10 mouse cellular contexts compared by ENCODE assay signal in genomic region chr2:33641859-33642571, GRCm38 (mm10). TPM values are rescaled to one million over a fixed set of nuclear protein-coding genes. Genes with fewer than 3 reads are reported as not detected.
A peak's percentile ranks its signal among the peaks of the same experiment; 100 is the strongest.
DNase-seq lines count a peak whose midpoint lies in the region; ATAC-seq and TF ChIP-seq lines count a peak whose summit lies in the region.
"Had no signal": no experiment of that assay in that cellular context is flagged by ENCODE, and none has a peak within 500 bp of the region (broad histone marks: within the 10 kb centered on the region; RNA-seq: fewer than 3 reads in every experiment).

No protein-coding gene starts in this region.

- TF ChIP-seq CTCF in kidney, postnatal 0 days (IDR thresholded peaks at IDR 0.05; ENCODE audit: low read depth), result no peak

- no peaks in the 10 kb centered on the region for H3K36me3 ChIP-seq in kidney, postnatal 0 days (ENCODE audit: insufficient read depth, low read length)
- H3K36me3 ChIP-seq in embryonic facial prominence, embryonic 14.5 days (ENCODE audit: control insufficient read depth, insufficient read depth, low read length), result no peaks in the 10 kb centered on the region
- H3K36me3 ChIP-seq in intestine, embryonic 15.5 days, result no peaks in the 10 kb centered on the region
- H3K36me3 ChIP-seq in midbrain, embryonic 16.5 days (ENCODE audit: control insufficient read depth, insufficient read depth, low read length), result no peaks in the 10 kb centered on the region
- H3K36me3 ChIP-seq: lung, embryonic 15.5 days had no signal

- no peaks in the 10 kb centered on the region for H3K9me3 ChIP-seq in kidney, postnatal 0 days (replicated peaks; ENCODE audit: low read length)
- H3K9me3 ChIP-seq in embryonic facial prominence, embryonic 14.5 days (ENCODE audit: control insufficient read depth, low read length), result no peaks in the 10 kb centered on the region
- no peaks in the 10 kb centered on the region for H3K9me3 ChIP-seq in intestine, embryonic 15.5 days
- H3K9me3 ChIP-seq in midbrain, embryonic 16.5 days (replicated peaks; ENCODE audit: control insufficient read depth, low read length, poor library complexity, severe bottlenecking), result no peaks in the 10 kb centered on the region
- H3K9me3 ChIP-seq: lung, embryonic 15.5 days had no signal

- no peak for DNase-seq in kidney, postnatal 0 days (ENCODE audit: low spot score)
- DNase-seq in kidney, postnatal 14 days, result no peak
- DNase-seq in embryonic facial prominence, embryonic 14.5 days (ENCODE audit: low spot score), result no peak
- DNase-seq in right cerebral cortex, postnatal 14 days, result no peak
- DNase-seq in B cell, adult 2 months, result no peak
- DNase-seq in layer of hippocampus, postnatal 14 days (ENCODE audit: low spot score in 2 of 2), result no peak

- no peak overlapping the region for H3K9ac ChIP-seq in kidney, postnatal 0 days (ENCODE audit: low read depth, low read length)
- H3K9ac ChIP-seq in embryonic facial prominence, embryonic 14.5 days (ENCODE audit: low read depth, low read length), result 0 out of 2 replicates have a peak overlapping the region, but pooled peaks have one; percentile 6
- H3K9ac ChIP-seq in intestine, embryonic 15.5 days, result no peak overlapping the region
- H3K9ac ChIP-seq in midbrain, embryonic 16.5 days (ENCODE audit: low read depth, low read length), result 0 out of 2 replicates have a peak overlapping the region, but pooled peaks have one; percentile 20
- H3K9ac ChIP-seq: lung, embryonic 15.5 days had no signal

- peaks cover 15% of the 10 kb centered on the region; the same call in 1 of the 2 replicates for H3K4me1 ChIP-seq in kidney, postnatal 0 days (replicated peaks; ENCODE audit: insufficient read depth, low read length)
- no peaks in the 10 kb centered on the region for H3K4me1 ChIP-seq in embryonic facial prominence, embryonic 14.5 days (ENCODE audit: control insufficient read depth, insufficient read depth, low read length)
- peaks cover 35% of the 10 kb centered on the region for H3K4me1 ChIP-seq in intestine, embryonic 15.5 days (replicated peaks)
- H3K4me1 ChIP-seq in midbrain, embryonic 16.5 days (ENCODE audit: control insufficient read depth, insufficient read depth, low read length), result peaks cover 8% of the 10 kb centered on the region

- peak overlapping the region; percentile 73 for H3K4me2 ChIP-seq in kidney, postnatal 0 days (ENCODE audit: low read length)
- peak overlapping the region; percentile 77 for H3K4me2 ChIP-seq in embryonic facial prominence, embryonic 14.5 days (ENCODE audit: low read depth, low read length)
- peak overlapping the region; percentile 72 for H3K4me2 ChIP-seq in intestine, embryonic 15.5 days (replicated peaks)
- 0 out of 2 replicates have a peak overlapping the region, but pooled peaks have one; percentile 25 for H3K4me2 ChIP-seq in midbrain, embryonic 16.5 days (ENCODE audit: low read length)

- peaks cover 79% of the 10 kb centered on the region for H3K27me3 ChIP-seq in kidney, postnatal 0 days (ENCODE audit: insufficient read depth, low read length)
- peaks cover 98% of the 10 kb centered on the region for H3K27me3 ChIP-seq in embryonic facial prominence, embryonic 14.5 days (replicated peaks; ENCODE audit: control insufficient read depth, insufficient read depth, low read length)
- H3K27me3 ChIP-seq in intestine, embryonic 15.5 days (replicated peaks), result peaks cover 100% of the 10 kb centered on the region
- peaks cover 78% of the 10 kb centered on the region for H3K27me3 ChIP-seq in midbrain, embryonic 16.5 days (ENCODE audit: control insufficient read depth, insufficient read depth, low read depth, low read length)

- WGBS in kidney, postnatal 0 days, result under 1% methylated on average over 41 of the region's 41 CpGs
- 1% methylated on average over 38 of the region's 41 CpGs for WGBS in embryonic facial prominence, embryonic 14.5 days
- under 1% methylated on average over 41 of the region's 41 CpGs for WGBS in intestine, embryonic 15.5 days
- 2% methylated on average over 41 of the region's 41 CpGs for WGBS in midbrain, embryonic 16.5 days

- no peak for ATAC-seq in kidney, postnatal 0 days (replicated peaks; ENCODE audit: low FRiP score, low read depth)
- ATAC-seq in embryonic facial prominence, embryonic 14.5 days (ENCODE audit: low read depth), result no peak
- ATAC-seq in intestine, embryonic 15.5 days, result no peak
- no peak for ATAC-seq in midbrain, embryonic 16.5 days

- peak overlapping the region; percentile 16 for H3K4me3 ChIP-seq in kidney, postnatal 0 days (replicated peaks; ENCODE audit: low read depth, low read length)
- H3K4me3 ChIP-seq in embryonic facial prominence, embryonic 14.5 days (ENCODE audit: low read depth, low read length), result peak overlapping the region; percentile 46
- H3K4me3 ChIP-seq in intestine, embryonic 15.5 days (replicated peaks), result peak overlapping the region; percentile 43; the same call in 1 of the 2 replicates
- H3K4me3 ChIP-seq in midbrain, embryonic 16.5 days (ENCODE audit: low read depth, low read length), result peak overlapping the region; percentile 25

- no peak overlapping the region for H3K27ac ChIP-seq in kidney, postnatal 0 days
- H3K27ac ChIP-seq in embryonic facial prominence, embryonic 14.5 days (replicated peaks; ENCODE audit: low read depth, low read length), result no peak overlapping the region
- H3K27ac ChIP-seq in intestine, embryonic 15.5 days, result no peak overlapping the region
- no peak overlapping the region for H3K27ac ChIP-seq in midbrain, embryonic 16.5 days (ENCODE audit: low read length)
- H3K27ac ChIP-seq: lung, embryonic 15.5 days had no signal

RNA-seq across cellular contexts. Expression of gene Lmx1b, which starts 1.7 kb away (rescaled TPM):
- polyA plus RNA-seq in kidney, postnatal 0 days (2015; fragmentation: Nextera tagmentation; extraction: Ambion mirVana), result 0.82 and 0.88 TPM in 2 replicates
- polyA plus RNA-seq in embryonic facial prominence, embryonic 14.5 days (2014; fragmentation: Nextera tagmentation; extraction: Ambion mirVana), result 0.43 and 0.85 TPM in 2 replicates
- 0.05 TPM in 1 of 2 replicates, not detected in the other for polyA plus RNA-seq in intestine, embryonic 15.5 days (2015; fragmentation: Nextera tagmentation; extraction: Ambion mirVana)
- 0.95 and 0.98 TPM in 2 replicates for polyA plus RNA-seq in midbrain, embryonic 16.5 days (2015; fragmentation: Nextera tagmentation; extraction: Ambion mirVana)
- under 1 TPM; 0.17 to 0.28 TPM for total RNA-seq in layer of hippocampus, postnatal 14 days (2021)
- total RNA-seq: hematopoietic stem cell, adult 5-6 weeks had no signal

Comparison
In these comparisons a context has a peak if more than half of its experiments do, and no peak if none do; other contexts are left out.
1. H3K4me2 ChIP-seq: peak in every context shown above with its lines; median percentile 77 in embryonic facial prominence, embryonic 14.5 days; 73 in kidney, postnatal 0 days; 72 in intestine, embryonic 15.5 days; 25 in midbrain, embryonic 16.5 days.
2. H3K9ac ChIP-seq: peak in embryonic facial prominence, embryonic 14.5 days (single experiment) and midbrain, embryonic 16.5 days (single experiment); none in kidney, postnatal 0 days (single experiment) and intestine, embryonic 15.5 days (single experiment).
3. Peak in every context shown above with its lines, with median percentiles within 50 percentile points of each other: H3K4me3 ChIP-seq.